Mouse (Mus musculus) adrenal gland, adult 18-20 months (tissue): ENCODE measurements around the gene Rnf145. TPM values are rescaled to one million over a fixed set of nuclear protein-coding genes. Genes with fewer than 3 reads are reported as not detected.

ENCODE experiments used
- DNase-seq, 2 experiments: peaks; one replicate each; pipeline ENCODE4 v3.0.0; 2021 to 2022; ENCODE audit warnings: low spot score in 2 of 2
- microRNA-seq, 2 experiments: library from miRNA; unstranded; fragments of <30 nt; microRNA quantifications; one replicate each; pipeline ENCODE4 v1.2.0; 2021; ENCODE audit warnings: borderline number of aligned reads in 2 of 2
- total RNA-seq, 2 experiments: library from RNA; stranded (reverse); gene quantifications; 1 replicate in 1 of 2; 2 replicates in 1 of 2; pipeline ENCODE4 v1.2.3; 2021

Rnf145 gene
- total RNA-seq, 2 experiments from 2014 or later = 47.2 to 61.7 TPM

GRCm38 (mm10) chr11:44613411-44614180 lies 94.8 kb downstream of the Rnf145 start:
- DNase-seq = no peak

Small RNA genes within 50 kb of the gene (microRNA-seq; reads per million reads assigned to microRNA genes)
- gene Gm22121 = 0 reads per million in 2 experiments

Other genes starting within 250 kb of the Rnf145 start
- gene Il12b, start 118.9 kb upstream of the Rnf145 start, total RNA-seq = not detected
- 10 to 100 TPM; 35.5 to 46.2 TPM for gene Ublcp1, start 48.5 kb upstream of the Rnf145 start, total RNA-seq
- gene Ebf1, start 98.4 kb downstream of the Rnf145 start, total RNA-seq = 10 to 100 TPM; 15.7 to 36.8 TPM